Mouse (Mus musculus) lung, postnatal 14 days (tissue): Measurements from ENCODE around the gene Olfr157.

ENCODE experiments used
- DNase-seq: peaks from one replicate; pipeline ENCODE4 v3.0.0; 2021

Gene Olfr157

GRCm38 (mm10) chr4:43795296-43795695, 44.7 kb downstream of the Olfr157 start:
- no peak for DNase-seq
